Comparison of ENCODE assay signal across 7 mouse cellular contexts in genomic region chr10:52416458-52416857, GRCm38 (mm10). TPM values are rescaled to one million over a fixed set of nuclear protein-coding genes. Genes with fewer than 3 reads are reported as not detected.
A peak's percentile ranks its signal among the peaks of the same experiment; 100 is the strongest.
DNase-seq lines count a peak whose midpoint lies in the region; ATAC-seq lines count a peak whose summit lies in the region.

No protein-coding gene starts in this region.

- H3K4me1 ChIP-seq in lung, embryonic 16.5 days (replicated peaks; ENCODE audit: control insufficient read depth, insufficient read depth, low read length), result peaks cover 16% of the 10 kb centered on the region
- H3K4me1 ChIP-seq in forebrain, embryonic 13.5 days, result peaks cover 34% of the 10 kb centered on the region
- H3K4me1 ChIP-seq in limb, embryonic 11.5 days (ENCODE audit: control insufficient read depth, insufficient read depth, low read length), result peaks cover 7% of the 10 kb centered on the region
- H3K4me1 ChIP-seq in stomach, embryonic 14.5 days (ENCODE audit: control insufficient read depth, insufficient read depth, low read length), result peaks cover 13% of the 10 kb centered on the region

- no peak overlapping the region for H3K27ac ChIP-seq in lung, embryonic 16.5 days (ENCODE audit: low read length)
- H3K27ac ChIP-seq in forebrain, embryonic 13.5 days, result no peak overlapping the region
- no peak overlapping the region for H3K27ac ChIP-seq in limb, embryonic 11.5 days (replicated peaks; ENCODE audit: low read depth, low read length)
- no peak overlapping the region; the same call in 1 of the 2 replicates for H3K27ac ChIP-seq in stomach, embryonic 14.5 days (ENCODE audit: low read length)

- ATAC-seq in lung, embryonic 16.5 days (ENCODE audit: low read depth), result no peak
- no peak for ATAC-seq in forebrain, embryonic 13.5 days
- no peak for ATAC-seq in limb, embryonic 11.5 days (ENCODE audit: insufficient number of reproducible peaks, low FRiP score, low TSS enrichment, low read depth)
- ATAC-seq in stomach, embryonic 14.5 days (ENCODE audit: insufficient number of reproducible peaks, insufficient read depth, low FRiP score, low read depth), result no peak

- no peaks in the 10 kb centered on the region for H3K9me3 ChIP-seq in lung, embryonic 16.5 days (ENCODE audit: control insufficient read depth, low read length)
- no peaks in the 10 kb centered on the region for H3K9me3 ChIP-seq in forebrain, embryonic 13.5 days (replicated peaks)
- H3K9me3 ChIP-seq in limb, embryonic 11.5 days (ENCODE audit: control insufficient read depth, low read length), result no peaks in the 10 kb centered on the region
- no peaks in the 10 kb centered on the region for H3K9me3 ChIP-seq in stomach, embryonic 14.5 days (ENCODE audit: control insufficient read depth, low read depth, low read length)

- DNase-seq in lung, postnatal 25 days (ENCODE audit: low spot score), result no peak
- DNase-seq in limb, embryonic 11.5 days (ENCODE audit: low spot score), result no peak
- DNase-seq in frontal cortex, postnatal 36 days (ENCODE audit: low spot score in 2 of 2), result no peak
- no peak for DNase-seq in layer of hippocampus, adult 9-10 months (ENCODE audit: low spot score)

- H3K4me2 ChIP-seq in lung, embryonic 16.5 days (ENCODE audit: low read depth, low read length), result peak overlapping the region; percentile 58
- H3K4me2 ChIP-seq in forebrain, embryonic 13.5 days, result peak overlapping the region; percentile 56
- peak overlapping the region; percentile 32; the same call in 1 of the 2 replicates for H3K4me2 ChIP-seq in limb, embryonic 11.5 days (ENCODE audit: low read depth, severe bottlenecking)
- peak overlapping the region; percentile 43 for H3K4me2 ChIP-seq in stomach, embryonic 14.5 days (replicated peaks; ENCODE audit: low read depth, low read length)

- peak overlapping the region; percentile 100 for H3K4me3 ChIP-seq in lung, embryonic 16.5 days (ENCODE audit: low read length)
- peak overlapping the region; percentile 96; the same call in 1 of the 2 replicates for H3K4me3 ChIP-seq in forebrain, embryonic 13.5 days
- no peak overlapping the region for H3K4me3 ChIP-seq in limb, embryonic 11.5 days (ENCODE audit: low read depth, low read length)
- H3K4me3 ChIP-seq in stomach, embryonic 14.5 days (ENCODE audit: low read depth, low read length), result peak overlapping the region; percentile 99

- H3K9ac ChIP-seq in lung, embryonic 16.5 days (ENCODE audit: low read length), result peak overlapping the region; percentile 59
- H3K9ac ChIP-seq in forebrain, embryonic 13.5 days, result no peak overlapping the region
- no peak overlapping the region for H3K9ac ChIP-seq in limb, embryonic 11.5 days (ENCODE audit: low read length)
- no peak overlapping the region for H3K9ac ChIP-seq in stomach, embryonic 14.5 days (replicated peaks; ENCODE audit: low read depth, low read length)

- H3K36me3 ChIP-seq in lung, embryonic 16.5 days (ENCODE audit: control insufficient read depth, insufficient read depth, low read length), result peaks cover 2% of the 10 kb centered on the region; the same call in 1 of the 2 replicates
- no peaks in the 10 kb centered on the region for H3K36me3 ChIP-seq in forebrain, embryonic 13.5 days (ENCODE audit: poor library complexity, severe bottlenecking)
- no peaks in the 10 kb centered on the region for H3K36me3 ChIP-seq in limb, embryonic 11.5 days (ENCODE audit: control insufficient read depth, insufficient read depth, low read length)
- peaks cover 4% of the 10 kb centered on the region; the same call in 1 of the 2 replicates for H3K36me3 ChIP-seq in stomach, embryonic 14.5 days (ENCODE audit: control insufficient read depth, insufficient read depth, low read length)

- H3K27me3 ChIP-seq in lung, embryonic 16.5 days (ENCODE audit: control insufficient read depth, insufficient read depth, low read depth, low read length), result no peaks in the 10 kb centered on the region
- H3K27me3 ChIP-seq in forebrain, embryonic 13.5 days, result peaks cover 5% of the 10 kb centered on the region
- H3K27me3 ChIP-seq in limb, embryonic 11.5 days (ENCODE audit: control insufficient read depth, insufficient read depth, low read length), result no peaks in the 10 kb centered on the region
- H3K27me3 ChIP-seq in stomach, embryonic 14.5 days (ENCODE audit: control insufficient read depth, insufficient read depth, low read length), result no peaks in the 10 kb centered on the region

- WGBS in lung, embryonic 16.5 days, result 32% methylated on average over 2 of the region's 2 CpGs
- 65% methylated on average over 2 of the region's 2 CpGs for WGBS in forebrain, embryonic 13.5 days
- 63% methylated on average over 2 of the region's 2 CpGs for WGBS in limb, embryonic 11.5 days
- 48% methylated on average over 2 of the region's 2 CpGs for WGBS in stomach, embryonic 14.5 days

RNA-seq across cellular contexts. Expression of gene Nus1, which starts 0.9 kb away (rescaled TPM):
- polyA plus RNA-seq in lung, embryonic 16.5 days (2015; fragmentation: Nextera tagmentation; extraction: Ambion mirVana), result 7.9 and 10.3 TPM in 2 replicates
- 13.7 and 14.4 TPM in 2 replicates for polyA plus RNA-seq in forebrain, embryonic 13.5 days (2015; fragmentation: Nextera tagmentation; extraction: Ambion mirVana)
- 15.7 and 19.2 TPM in 2 replicates for polyA plus RNA-seq in limb, embryonic 11.5 days (2014; fragmentation: Nextera tagmentation; extraction: Ambion mirVana)
- polyA plus RNA-seq in stomach, embryonic 14.5 days (2014; fragmentation: Nextera tagmentation; extraction: Ambion mirVana), result 16.6 and 17.2 TPM in 2 replicates

RNA-seq across cellular contexts. Expression of gene Nepn, which starts 27.7 kb away (rescaled TPM):
- polyA plus RNA-seq in lung, embryonic 16.5 days (2015; fragmentation: Nextera tagmentation; extraction: Ambion mirVana), result not detected in 2 replicates
- not detected in 2 replicates for polyA plus RNA-seq in forebrain, embryonic 13.5 days (2015; fragmentation: Nextera tagmentation; extraction: Ambion mirVana)
- polyA plus RNA-seq in limb, embryonic 11.5 days (2014; fragmentation: Nextera tagmentation; extraction: Ambion mirVana), result not detected in 2 replicates
- polyA plus RNA-seq in stomach, embryonic 14.5 days (2014; fragmentation: Nextera tagmentation; extraction: Ambion mirVana), result 53.3 and 57.8 TPM in 2 replicates

RNA-seq across cellular contexts. Expression of gene Gopc, which starts 34.5 kb away (rescaled TPM):
- polyA plus RNA-seq in lung, embryonic 16.5 days (2015; fragmentation: Nextera tagmentation; extraction: Ambion mirVana), result 19.8 and 20.2 TPM in 2 replicates
- polyA plus RNA-seq in forebrain, embryonic 13.5 days (2015; fragmentation: Nextera tagmentation; extraction: Ambion mirVana), result 18.4 and 20.0 TPM in 2 replicates
- polyA plus RNA-seq in limb, embryonic 11.5 days (2014; fragmentation: Nextera tagmentation; extraction: Ambion mirVana), result 15.8 and 16.2 TPM in 2 replicates
- polyA plus RNA-seq in stomach, embryonic 14.5 days (2014; fragmentation: Nextera tagmentation; extraction: Ambion mirVana), result 19.1 and 21.3 TPM in 2 replicates

RNA-seq across cellular contexts. Expression of gene Gm26741, which starts 57.9 kb away (rescaled TPM):
- polyA plus RNA-seq in lung, embryonic 16.5 days (2015; fragmentation: Nextera tagmentation; extraction: Ambion mirVana), result not detected in 2 replicates
- not detected in 2 replicates for polyA plus RNA-seq in forebrain, embryonic 13.5 days (2015; fragmentation: Nextera tagmentation; extraction: Ambion mirVana)
- not detected in 2 replicates for polyA plus RNA-seq in limb, embryonic 11.5 days (2014; fragmentation: Nextera tagmentation; extraction: Ambion mirVana)
- polyA plus RNA-seq in stomach, embryonic 14.5 days (2014; fragmentation: Nextera tagmentation; extraction: Ambion mirVana), result not detected in 2 replicates

Comparison
In these comparisons a context has a peak if more than half of its experiments do, and no peak if none do; other contexts are left out.
1. RNA of gene Nepn, which starts 27.7 kb away (polyA plus RNA-seq): 53.3 to 57.8 TPM in stomach, embryonic 14.5 days; not detected in limb, embryonic 11.5 days, not detected in lung, embryonic 16.5 days and not detected in forebrain, embryonic 13.5 days; every median in the first group is over 10 times any median in the second.
2. Peak in every context shown above with its lines, with median percentiles within 50 percentile points of each other: H3K4me2 ChIP-seq.